Mouse (Mus musculus) embryonic facial prominence, embryonic 13.5 days (tissue): Measurements from ENCODE around the gene Gpr61. TPM values are rescaled to one million over a fixed set of nuclear protein-coding genes. Genes with fewer than 3 reads are reported as not detected.
A peak's percentile ranks its signal among the peaks of the same experiment; 100 is the strongest.

ENCODE experiments used
- ATAC-seq: fragments of 200-750 bp; cut with Nextera tagmentation; 2 replicates; pipeline ENCODE4 v1.8.0; 2017; ENCODE audit warnings: low read depth; ENCODE audit not compliant: insufficient number of reproducible peaks, insufficient read depth, low FRiP score, low TSS enrichment
- H3K27ac ChIP-seq: fragments of 300-500 bp; sonication (generic); 2 replicates; pipeline ENCODE4 v1.5.1; 2015; ENCODE audit warnings: moderate library complexity, mild to moderate bottlenecking, inconsistent platforms
- H3K27me3 ChIP-seq: fragments of 300-500 bp; sonication (generic); 2 replicates; pipeline ENCODE4 v1.6.1; 2015; ENCODE audit warnings: mild to moderate bottlenecking, inconsistent platforms
- H3K36me3 ChIP-seq: fragments of 300-500 bp; sonication (generic); 2 replicates; pipeline ENCODE4 v1.6.1; 2015; ENCODE audit warnings: mild to moderate bottlenecking, inconsistent platforms
- H3K4me1 ChIP-seq: fragments of 300-500 bp; sonication (generic); 2 replicates; pipeline ENCODE4 v1.6.1; 2015; ENCODE audit warnings: inconsistent platforms
- H3K4me2 ChIP-seq: fragments of 300-500 bp; sonication (generic); 2 replicates; pipeline ENCODE4 v1.6.1; 2015; ENCODE audit warnings: moderate library complexity, mild to moderate bottlenecking, inconsistent platforms
- H3K4me3 ChIP-seq: fragments of 300-500 bp; sonication (generic); 2 replicates; pipeline ENCODE4 v1.5.1; 2015; ENCODE audit warnings: mild to moderate bottlenecking, inconsistent platforms
- H3K9ac ChIP-seq: fragments of 300-500 bp; sonication (generic); 2 replicates; pipeline ENCODE4 v1.6.1; 2015; ENCODE audit warnings: mild to moderate bottlenecking, inconsistent platforms
- H3K9me3 ChIP-seq: fragments of 300-500 bp; sonication (generic); 2 replicates; pipeline ENCODE4 v1.6.1; 2016; ENCODE audit warnings: inconsistent platforms
- WGBS: fragments of 180-500 bp; shearing (Covaris S2); methylation state at CpG from one replicate; pipeline ENCODE4 v1.1.7; 2015; ENCODE audit warnings: mixed read lengths; 5-methylcytosine and 5-hydroxymethylcytosine counted together
- polyA plus RNA-seq: library from polyadenylated mRNA; unstranded; fragments of >200 nt; fragmentation: Nextera tagmentation; extraction: Ambion mirVana; gene quantifications from 2 replicates; pipeline ENCODE4 v1.2.1, GENCODE M21; 2015

The Gpr61 gene
- polyA plus RNA-seq, 1 experiment from 2014 or later: 0.20 TPM

GRCm38 (mm10) chr3:108169199-108169598 lies 14.5 kb upstream of the Gpr61 start:
- no peaks in the 10 kb centered on the region for H3K36me3 ChIP-seq
- no peak overlapping the region for H3K4me2 ChIP-seq
- H3K9ac ChIP-seq: 0 out of 2 replicates have a peak overlapping the region, but pooled peaks have one; percentile 33
- peaks cover 4% of the 10 kb centered on the region; the same call in 1 of the 2 replicates for H3K27me3 ChIP-seq
- no peak overlapping the region for H3K27ac ChIP-seq
- peaks cover 48% of the 10 kb centered on the region for H3K4me1 ChIP-seq
- ATAC-seq: no peak
- H3K4me3 ChIP-seq: no peak overlapping the region
- WGBS: 35% methylated on average over 3 of the region's 3 CpGs
- H3K9me3 ChIP-seq: no peaks in the 10 kb centered on the region

- peak overlapping the region; percentile 60 for H3K27ac ChIP-seq
- peaks cover 4% of the 10 kb centered on the region; the same call in 1 of the 2 replicates for H3K27me3 ChIP-seq
- H3K9me3 ChIP-seq: no peaks in the 10 kb centered on the region
- H3K4me3 ChIP-seq: no peak overlapping the region
- ATAC-seq: no peak
- WGBS: 28% methylated on average over 14 of the region's 14 CpGs
- H3K4me2 ChIP-seq: no peak overlapping the region
- no peaks in the 10 kb centered on the region for H3K36me3 ChIP-seq
- H3K4me1 ChIP-seq: peaks cover 47% of the 10 kb centered on the region
- peak overlapping the region; percentile 49; the same call in 1 of the 2 replicates for H3K9ac ChIP-seq
Measured at GRCm38 (mm10) chr3:108167499-108167898, 12.8 kb upstream of the Gpr61 start.

GRCm38 (mm10) chr3:108166486-108167211 lies 12.0 kb upstream of the Gpr61 start:
- peaks cover 47% of the 10 kb centered on the region for H3K4me1 ChIP-seq
- H3K9ac ChIP-seq: no peak overlapping the region
- H3K27me3 ChIP-seq: peaks cover 4% of the 10 kb centered on the region; the same call in 1 of the 2 replicates
- no peaks in the 10 kb centered on the region for H3K9me3 ChIP-seq
- no peak overlapping the region for H3K27ac ChIP-seq
- H3K4me3 ChIP-seq: no peak overlapping the region
- no peak for ATAC-seq
- 8% methylated on average over 10 of the region's 11 CpGs for WGBS
- peak overlapping the region; percentile 18; the same call in 1 of the 2 replicates for H3K4me2 ChIP-seq
- no peaks in the 10 kb centered on the region for H3K36me3 ChIP-seq

- Histone ChIP-seq H3K4me3 (no peak overlapping the region), H3K27ac (0 out of 2 replicates have a peak overlapping the region, but pooled peaks have one; percentile 11), H3K9me3 (no peaks in the 10 kb centered on the region), H3K36me3 (no peaks in the 10 kb centered on the region), H3K4me2 (peak overlapping the region; percentile 20), H3K4me1 (peaks cover 47% of the 10 kb centered on the region), H3K27me3 (peaks cover 4% of the 10 kb centered on the region), H3K9ac (no peak overlapping the region)
- no peak for ATAC-seq
- WGBS: 20% methylated on average over 10 of the region's 10 CpGs
Measured at GRCm38 (mm10) chr3:108165532-108166315, 11.0 kb upstream of the Gpr61 start.

GRCm38 (mm10) chr3:108164807-108165206 lies 10.1 kb upstream of the Gpr61 start:
- WGBS: 16% methylated on average over 9 of the region's 9 CpGs
- H3K27ac ChIP-seq: 0 out of 2 replicates have a peak overlapping the region, but pooled peaks have one; percentile 11

GRCm38 (mm10) chr3:108164091-108164490 lies 9.4 kb upstream of the Gpr61 start:
- Histone ChIP-seq H3K9me3 (no peaks in the 10 kb centered on the region), H3K4me3 (no peak overlapping the region), H3K9ac (no peak overlapping the region), H3K4me1 (peaks cover 43% of the 10 kb centered on the region), H3K4me2 (no peak overlapping the region), H3K27ac (no peak overlapping the region), H3K27me3 (peaks cover 4% of the 10 kb centered on the region), H3K36me3 (no peaks in the 10 kb centered on the region)
- no peak for ATAC-seq
- WGBS: 60% methylated on average over 5 of the region's 5 CpGs

More at GRCm38 (mm10) chr3:108164807-108165206, 10.1 kb upstream of the Gpr61 start:
- Histone ChIP-seq H3K4me3 (peak overlapping the region; percentile 25), H3K9ac (no peak overlapping the region; the same call in 1 of the 2 replicates), H3K27me3 (peaks cover 4% of the 10 kb centered on the region), H3K4me2 (peak overlapping the region; percentile 55), H3K36me3 (no peaks in the 10 kb centered on the region), H3K4me1 (peaks cover 47% of the 10 kb centered on the region), H3K9me3 (no peaks in the 10 kb centered on the region)
- 0 out of 2 replicates have a peak, but pooled peaks have one; percentile 43 for ATAC-seq

- no peak overlapping the region for H3K27ac ChIP-seq
- no peak for ATAC-seq
- no peak overlapping the region for H3K4me3 ChIP-seq
- H3K27me3 ChIP-seq: no peaks in the 10 kb centered on the region; the same call in 1 of the 2 replicates
- no peak overlapping the region for H3K4me2 ChIP-seq
- WGBS: 64% methylated on average over 9 of the region's 9 CpGs
- no peaks in the 10 kb centered on the region for H3K4me1 ChIP-seq
- H3K9me3 ChIP-seq: no peaks in the 10 kb centered on the region
- H3K9ac ChIP-seq: 0 out of 2 replicates have a peak overlapping the region, but pooled peaks have one; percentile 11
- H3K36me3 ChIP-seq: no peaks in the 10 kb centered on the region
Measured at GRCm38 (mm10) chr3:108158383-108159037, 3.8 kb upstream of the Gpr61 start.

- Histone ChIP-seq H3K4me2 (no peak overlapping the region), H3K9me3 (no peaks in the 10 kb centered on the region), H3K27me3 (no peaks in the 10 kb centered on the region), H3K36me3 (no peaks in the 10 kb centered on the region), H3K4me3 (no peak overlapping the region), H3K9ac (no peak overlapping the region), H3K4me1 (0 out of 2 replicates have a peak, but pooled peaks cover 4% of the 10 kb centered on the region), H3K27ac (no peak overlapping the region)
- no peak for ATAC-seq
- WGBS: 94% methylated on average over 3 of the region's 3 CpGs
Measured at GRCm38 (mm10) chr3:108152290-108152689, 2.4 kb downstream of the Gpr61 start.

- H3K9ac ChIP-seq: no peak overlapping the region
- no peak overlapping the region for H3K4me3 ChIP-seq
- no peak overlapping the region for H3K4me2 ChIP-seq
- no peaks in the 10 kb centered on the region for H3K9me3 ChIP-seq
- no peak for ATAC-seq
- 0 out of 2 replicates have a peak, but pooled peaks cover 2% of the 10 kb centered on the region for H3K36me3 ChIP-seq
- peaks cover 18% of the 10 kb centered on the region for H3K4me1 ChIP-seq
- WGBS: 67% methylated on average over 11 of the region's 11 CpGs
- H3K27me3 ChIP-seq: no peaks in the 10 kb centered on the region
- no peak overlapping the region for H3K27ac ChIP-seq
Measured at GRCm38 (mm10) chr3:108147386-108148235, 7.1 kb downstream of the Gpr61 start.

- no peaks in the 10 kb centered on the region for H3K9me3 ChIP-seq
- H3K27ac ChIP-seq: no peak overlapping the region; the same call in 1 of the 2 replicates
- 64% methylated on average over 5 of the region's 5 CpGs for WGBS
Measured at GRCm38 (mm10) chr3:108146671-108147070, 8.0 kb downstream of the Gpr61 start.

More at GRCm38 (mm10) chr3:108146671-108147070, 8.0 kb downstream of the Gpr61 start:
- no peak for ATAC-seq
- H3K27me3 ChIP-seq: no peaks in the 10 kb centered on the region
- H3K9ac ChIP-seq: peak overlapping the region; percentile 97
- 0 out of 2 replicates have a peak, but pooled peaks cover 2% of the 10 kb centered on the region for H3K36me3 ChIP-seq
- peaks cover 18% of the 10 kb centered on the region for H3K4me1 ChIP-seq
- H3K4me3 ChIP-seq: peak overlapping the region; percentile 97
- peak overlapping the region; percentile 70 for H3K4me2 ChIP-seq
